In genomic region chr1:88478205-88478604, GRCm38 (mm10) we compare ENCODE assay signal across 11 mouse cellular contexts. TPM values are rescaled to one million over a fixed set of nuclear protein-coding genes. Genes with fewer than 3 reads are reported as not detected.
A peak's percentile ranks its signal among the peaks of the same experiment; 100 is the strongest.
DNase-seq lines count a peak whose midpoint lies in the region; ATAC-seq lines count a peak whose summit lies in the region.
"Had no signal": no experiment of that assay in that cellular context is flagged by ENCODE, and none has a peak within 500 bp of the region (broad histone marks: within the 10 kb centered on the region; RNA-seq: fewer than 3 reads in every experiment).

No protein-coding gene starts in this region.

- DNase-seq in right cerebral cortex, adult 2 months (ENCODE audit: low spot score in 2 of 2), result peak; percentile 22 to 36
- no peak for DNase-seq in right cerebral cortex, adult 18-20 months
- DNase-seq in right cerebral cortex, postnatal 25 days, result peak; percentile 23
- no peak for DNase-seq in heart, adult 11 months
- no peak for DNase-seq in heart, embryonic 10.5 days (ENCODE audit: low spot score)
- DNase-seq: kidney, adult 9 months had no signal

- H3K36me3 ChIP-seq in kidney, embryonic 15.5 days, result no peaks in the 10 kb centered on the region
- no peaks in the 10 kb centered on the region for H3K36me3 ChIP-seq in kidney, embryonic 14.5 days (ENCODE audit: control insufficient read depth, insufficient read depth, low read length)
- H3K36me3 ChIP-seq in hindbrain, embryonic 15.5 days, result no peaks in the 10 kb centered on the region
- no peaks in the 10 kb centered on the region for H3K36me3 ChIP-seq in heart, embryonic 10.5 days
- H3K36me3 ChIP-seq: liver, embryonic 12.5 days had no signal

- no peaks in the 10 kb centered on the region for H3K9me3 ChIP-seq in kidney, embryonic 15.5 days (replicated peaks)
- H3K9me3 ChIP-seq in kidney, embryonic 14.5 days (ENCODE audit: control insufficient read depth, low read length), result no peaks in the 10 kb centered on the region
- no peaks in the 10 kb centered on the region for H3K9me3 ChIP-seq in hindbrain, embryonic 15.5 days
- H3K9me3 ChIP-seq in heart, embryonic 10.5 days, result no peaks in the 10 kb centered on the region
- H3K9me3 ChIP-seq: liver, embryonic 12.5 days had no signal

- peaks cover 54% of the 10 kb centered on the region for H3K4me1 ChIP-seq in kidney, embryonic 15.5 days
- H3K4me1 ChIP-seq in kidney, embryonic 14.5 days (ENCODE audit: control insufficient read depth, insufficient read depth, low read length), result peaks cover 39% of the 10 kb centered on the region
- peaks cover 27% of the 10 kb centered on the region for H3K4me1 ChIP-seq in hindbrain, embryonic 15.5 days (replicated peaks)
- H3K4me1 ChIP-seq in heart, embryonic 10.5 days, result peaks cover 42% of the 10 kb centered on the region

- ATAC-seq in kidney, embryonic 15.5 days (replicated peaks; ENCODE audit: low FRiP score), result no peak
- no peak for ATAC-seq in kidney, embryonic 14.5 days (ENCODE audit: low FRiP score, low TSS enrichment)
- peak; percentile 50 for ATAC-seq in hindbrain, embryonic 15.5 days (ENCODE audit: low FRiP score, low read depth)
- ATAC-seq: liver, embryonic 12.5 days had no signal

- no peaks in the 10 kb centered on the region for H3K27me3 ChIP-seq in kidney, embryonic 15.5 days
- no peaks in the 10 kb centered on the region for H3K27me3 ChIP-seq in kidney, embryonic 14.5 days (ENCODE audit: control insufficient read depth, insufficient read depth, low read length)
- no peaks in the 10 kb centered on the region for H3K27me3 ChIP-seq in hindbrain, embryonic 15.5 days
- H3K27me3 ChIP-seq in heart, embryonic 10.5 days (ENCODE audit: insufficient read depth, poor library complexity, severe bottlenecking), result 0 out of 2 replicates have a peak, but pooled peaks cover 5% of the 10 kb centered on the region
- H3K27me3 ChIP-seq: liver, embryonic 12.5 days had no signal

- no peak overlapping the region for H3K4me3 ChIP-seq in kidney, embryonic 15.5 days (replicated peaks)
- no peak overlapping the region for H3K4me3 ChIP-seq in kidney, embryonic 14.5 days (ENCODE audit: low read length)
- no peak overlapping the region for H3K4me3 ChIP-seq in hindbrain, embryonic 15.5 days
- no peak overlapping the region for H3K4me3 ChIP-seq in heart, embryonic 10.5 days
- H3K4me3 ChIP-seq: liver, embryonic 12.5 days had no signal

- H3K4me2 ChIP-seq in kidney, embryonic 15.5 days, result no peak overlapping the region
- no peak overlapping the region for H3K4me2 ChIP-seq in kidney, embryonic 14.5 days (replicated peaks; ENCODE audit: low read depth, low read length)
- H3K4me2 ChIP-seq in hindbrain, embryonic 15.5 days, result no peak overlapping the region
- H3K4me2 ChIP-seq: liver, embryonic 12.5 days had no signal

- no peak overlapping the region for H3K9ac ChIP-seq in kidney, embryonic 15.5 days
- H3K9ac ChIP-seq in kidney, embryonic 14.5 days (ENCODE audit: low read depth, low read length), result no peak overlapping the region
- no peak overlapping the region for H3K9ac ChIP-seq in hindbrain, embryonic 15.5 days
- H3K9ac ChIP-seq: liver, embryonic 12.5 days had no signal

- WGBS in kidney, embryonic 15.5 days, result 25% methylated on average over 2 of the region's 2 CpGs
- 26% methylated on average over 2 of the region's 2 CpGs for WGBS in kidney, embryonic 14.5 days
- WGBS in hindbrain, embryonic 15.5 days, result 18% methylated on average over 2 of the region's 2 CpGs
- 77% methylated on average over 2 of the region's 2 CpGs for WGBS in heart, embryonic 10.5 days

- H3K27ac ChIP-seq in kidney, embryonic 15.5 days, result peak overlapping the region; percentile 95; the same call in 1 of the 2 replicates
- no peak overlapping the region for H3K27ac ChIP-seq in kidney, embryonic 14.5 days (ENCODE audit: low read depth, low read length)
- no peak overlapping the region; the same call in 1 of the 2 replicates for H3K27ac ChIP-seq in hindbrain, embryonic 15.5 days (replicated peaks)
- no peak overlapping the region for H3K27ac ChIP-seq in heart, embryonic 10.5 days
- H3K27ac ChIP-seq: liver, embryonic 12.5 days; stomach, postnatal 0 days had no signal

RNA-seq across cellular contexts. Expression of gene Glrp1, which starts 31.7 kb away (rescaled TPM):
- not detected in 2 replicates for polyA plus RNA-seq in kidney, embryonic 15.5 days (2015; fragmentation: Nextera tagmentation; extraction: Ambion mirVana)
- 0.11 TPM in 1 of 2 replicates, not detected in the other for polyA plus RNA-seq in kidney, embryonic 14.5 days (2014; fragmentation: Nextera tagmentation; extraction: Ambion mirVana)
- not detected in 2 replicates for polyA plus RNA-seq in hindbrain, embryonic 15.5 days (2015; fragmentation: Nextera tagmentation; extraction: Ambion mirVana)
- 0.10 TPM in 1 of 2 replicates, not detected in the other for polyA plus RNA-seq in heart, embryonic 10.5 days (2016; fragmentation: Nextera tagmentation; extraction: Ambion mirVana)
- polyA plus RNA-seq: liver, embryonic 12.5 days; stomach, postnatal 0 days had no signal

Comparison
In these comparisons a context has a peak if more than half of its experiments do, and no peak if none do; other contexts are left out.
1. DNase-seq: peak in right cerebral cortex, adult 2 months (2 of 2) and right cerebral cortex, postnatal 25 days (single experiment); none in right cerebral cortex, adult 18-20 months (single experiment), heart, adult 11 months (single experiment) and heart, embryonic 10.5 days (single experiment).